Mouse (Mus musculus) kidney, embryonic 16.5 days (tissue): ENCODE results near the gene Csnk2a2. TPM values are rescaled to one million over a fixed set of nuclear protein-coding genes. Genes with fewer than 3 reads are reported as not detected.

Source experiments
- ATAC-seq: fragments of 200-750 bp; cut with Nextera tagmentation; 2 replicates; pipeline ENCODE4 v1.8.0; 2017; ENCODE audit warnings: moderate TSS enrichment; ENCODE audit not compliant: low FRiP score, low TSS enrichment
- H3K27ac ChIP-seq: fragments of 300-500 bp; sonication (generic); 2 replicates; pipeline ENCODE4 v1.5.1; 2014; ENCODE audit warnings: low read length
- H3K27me3 ChIP-seq: fragments of 300-500 bp; sonication (generic); 2 replicates; pipeline ENCODE4 v1.6.1; 2014; ENCODE audit warnings: low read length, control low read depth, mixed read lengths; ENCODE audit not compliant: insufficient read depth
- H3K36me3 ChIP-seq: fragments of 300-500 bp; sonication (generic); 2 replicates; pipeline ENCODE4 v1.6.1; 2014; ENCODE audit warnings: low read length, control low read depth, mixed read lengths; ENCODE audit not compliant: insufficient read depth
- H3K4me1 ChIP-seq: fragments of 300-500 bp; sonication (generic); 2 replicates; pipeline ENCODE4 v1.6.1; 2014; ENCODE audit warnings: low read length, control low read depth, mixed read lengths; ENCODE audit not compliant: insufficient read depth
- H3K4me2 ChIP-seq: fragments of 300-500 bp; sonication (generic); replicated peaks from 2 replicates; pipeline ENCODE4 v1.6.1; 2014; ENCODE audit warnings: low read depth, low read length
- H3K4me3 ChIP-seq: fragments of 300-500 bp; sonication (generic); 2 replicates; pipeline ENCODE4 v1.5.1; 2014; ENCODE audit warnings: mild to moderate bottlenecking, low read length
- H3K9ac ChIP-seq: fragments of 300-500 bp; sonication (generic); replicated peaks from 2 replicates; pipeline ENCODE4 v1.6.1; 2014; ENCODE audit warnings: low read length
- H3K9me3 ChIP-seq: fragments of 300-500 bp; sonication (generic); 2 replicates; pipeline ENCODE4 v1.6.1; 2016; ENCODE audit warnings: low read length, control low read depth
- WGBS: fragments of 180-500 bp; shearing (Covaris S2); extraction: QIAGEN DNeasy Blood & Tissue Kit; methylation state at CpG from one replicate; pipeline ENCODE4 v1.1.7; 2014; 5-methylcytosine and 5-hydroxymethylcytosine counted together
- polyA plus RNA-seq: library from polyadenylated mRNA; unstranded; fragments of >200 nt; fragmentation: Nextera tagmentation; extraction: Ambion mirVana; gene quantifications from 2 replicates; pipeline ENCODE4 v1.2.1, GENCODE M21; 2015

The Csnk2a2 gene
- polyA plus RNA-seq, 1 experiment from 2014 or later = 8.0 TPM

DNA sequence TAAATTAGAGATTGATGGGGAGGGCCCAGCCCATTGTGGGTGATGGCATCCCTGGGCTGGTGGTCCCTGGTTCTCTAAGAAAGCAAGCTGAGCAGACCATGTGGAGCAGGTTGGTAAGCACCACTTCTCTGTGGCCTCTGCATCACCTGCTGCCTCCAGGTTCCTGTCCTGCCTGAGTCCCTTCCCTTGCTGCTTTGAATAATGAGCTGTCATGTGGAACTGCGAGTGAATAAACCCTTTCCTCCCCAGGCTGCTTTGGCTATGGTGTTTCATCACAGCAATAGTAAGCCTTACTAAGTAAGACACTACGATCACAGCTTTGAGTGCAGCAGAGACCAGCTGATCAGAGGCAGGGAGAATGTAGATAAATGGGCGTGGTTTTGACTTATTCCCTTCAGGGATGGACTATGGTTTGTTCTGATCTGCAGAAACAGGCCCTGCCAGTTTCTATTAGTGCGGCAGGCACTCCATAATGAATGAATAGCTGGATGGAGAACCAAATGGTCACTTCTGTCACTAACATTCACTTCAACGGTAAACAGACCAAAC lies 48.3 kb downstream of the Csnk2a2 start:
- H3K9me3 ChIP-seq = no peaks in the 10 kb centered on the region
- no peaks in the 10 kb centered on the region for H3K4me1 ChIP-seq
- ATAC-seq = no peak
- no peaks in the 10 kb centered on the region for H3K36me3 ChIP-seq
- no peak overlapping the region for H3K4me3 ChIP-seq
- 51% methylated on average over 5 of the region's 5 CpGs for WGBS
- H3K27ac ChIP-seq = no peak overlapping the region
- no peak overlapping the region for H3K4me2 ChIP-seq
- H3K27me3 ChIP-seq = no peaks in the 10 kb centered on the region
- H3K9ac ChIP-seq = no peak overlapping the region

- no peak for ATAC-seq
- 91% methylated on average over 5 of the region's 5 CpGs for WGBS
These were observed 49.6 kb downstream of the Csnk2a2 start for GRCm38 (mm10) chr8:95440168-95440709.

DNA sequence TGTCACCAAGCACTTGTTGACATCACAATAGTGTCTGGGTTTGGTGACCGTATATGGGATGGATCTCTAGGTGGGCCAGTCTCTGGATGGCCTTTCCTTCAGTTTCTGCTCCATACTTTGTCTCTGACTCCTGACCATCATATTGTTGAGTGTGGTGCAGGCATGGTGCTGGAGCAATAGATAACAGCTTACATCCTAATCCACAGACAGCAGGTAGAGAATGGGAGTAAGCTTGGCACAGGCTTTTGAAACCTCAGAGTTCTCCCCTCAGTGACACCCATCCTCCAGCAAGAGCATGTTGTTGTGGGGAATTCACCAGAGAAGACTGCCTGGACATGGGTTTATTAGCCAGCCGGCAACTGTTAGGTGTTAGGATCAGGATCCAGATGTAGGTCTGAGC lies 50.4 kb downstream of the Csnk2a2 start:
- H3K27me3 ChIP-seq = no peaks in the 10 kb centered on the region
- 90% methylated on average over 2 of the region's 2 CpGs for WGBS

More at GRCm38 (mm10) chr8:95440168-95440709, 49.6 kb downstream of the Csnk2a2 start:
- H3K9me3 ChIP-seq = no peaks in the 10 kb centered on the region
- H3K4me3 ChIP-seq = no peak overlapping the region
- no peak overlapping the region for H3K9ac ChIP-seq
- H3K36me3 ChIP-seq = no peaks in the 10 kb centered on the region
- H3K27me3 ChIP-seq = no peaks in the 10 kb centered on the region
- H3K4me2 ChIP-seq = no peak overlapping the region
- H3K27ac ChIP-seq = no peak overlapping the region
- H3K4me1 ChIP-seq = no peaks in the 10 kb centered on the region

GRCm38 (mm10) chr8:95437341-95437992 lies 52.4 kb downstream of the Csnk2a2 start:
- H3K36me3 ChIP-seq = no peaks in the 10 kb centered on the region
- WGBS = 62% methylated on average over 5 of the region's 5 CpGs
- no peak for ATAC-seq
- H3K4me2 ChIP-seq = no peak overlapping the region
- peaks cover 14% of the 10 kb centered on the region for H3K4me1 ChIP-seq
- no peak overlapping the region for H3K27ac ChIP-seq
- no peaks in the 10 kb centered on the region for H3K9me3 ChIP-seq
- H3K27me3 ChIP-seq = no peaks in the 10 kb centered on the region
- H3K9ac ChIP-seq = no peak overlapping the region
- H3K4me3 ChIP-seq = no peak overlapping the region

More for the DNA sequence above, 50.4 kb downstream of the Csnk2a2 start:
- Histone ChIP-seq H3K27ac (no peak overlapping the region), H3K36me3 (no peaks in the 10 kb centered on the region), H3K9ac (no peak overlapping the region), H3K4me2 (no peak overlapping the region), H3K9me3 (no peaks in the 10 kb centered on the region), H3K4me3 (no peak overlapping the region), H3K4me1 (no peaks in the 10 kb centered on the region)
- ATAC-seq = no peak

DNA sequence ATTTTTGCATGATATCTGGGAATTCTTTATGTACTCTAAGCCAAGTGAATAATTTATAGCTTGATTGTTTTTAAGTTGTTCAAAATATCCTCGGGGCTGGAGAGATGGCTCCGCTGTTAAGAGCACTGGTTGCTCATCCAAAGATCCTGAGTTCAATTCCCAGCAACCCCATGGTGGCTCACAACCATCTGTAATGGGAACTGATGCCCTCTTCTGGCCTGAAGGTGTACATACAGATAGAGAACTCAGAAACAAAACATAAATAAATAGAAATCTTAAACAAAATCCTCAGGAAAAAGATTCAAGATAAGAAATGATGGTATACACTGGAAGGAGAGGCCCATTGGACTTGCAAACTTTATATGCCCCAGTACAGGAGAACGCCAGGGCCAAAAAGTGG lies 53.9 kb downstream of the Csnk2a2 start:
- H3K4me1 ChIP-seq = peaks cover 19% of the 10 kb centered on the region
- no peak overlapping the region for H3K27ac ChIP-seq
- no peak for ATAC-seq
- no peak overlapping the region for H3K9ac ChIP-seq
- H3K36me3 ChIP-seq = no peaks in the 10 kb centered on the region
- H3K27me3 ChIP-seq = no peaks in the 10 kb centered on the region
- no peak overlapping the region for H3K4me3 ChIP-seq
- no peaks in the 10 kb centered on the region for H3K9me3 ChIP-seq
- no peak overlapping the region for H3K4me2 ChIP-seq
- 80% methylated on average over 3 of the region's 3 CpGs for WGBS

- H3K27me3 ChIP-seq = no peaks in the 10 kb centered on the region
- peak overlapping the region; percentile 50; the same call in 1 of the 2 replicates for H3K4me2 ChIP-seq
- H3K4me3 ChIP-seq = peak overlapping the region; percentile 77; the same call in 1 of the 2 replicates
- no peaks in the 10 kb centered on the region for H3K36me3 ChIP-seq
- peaks cover 19% of the 10 kb centered on the region for H3K4me1 ChIP-seq
- no peak overlapping the region for H3K27ac ChIP-seq
- no peak overlapping the region for H3K9ac ChIP-seq
- 89% methylated on average over 9 of the region's 9 CpGs for WGBS
- H3K9me3 ChIP-seq = no peaks in the 10 kb centered on the region
- ATAC-seq = no peak
These were observed 54.4 kb downstream of the Csnk2a2 start for GRCm38 (mm10) chr8:95435471-95435870.

GRCm38 (mm10) chr8:95434686-95435439 lies 55.0 kb downstream of the Csnk2a2 start, which contains the start of gene Cfap20:
TSS of gene Cfap20 (minus strand) at chr8:95434869.
- WGBS = under 1% methylated on average over 50 of the region's 51 CpGs
- peak; percentile 99 for ATAC-seq
- peak within 1 kb of the TSS; percentile 80 for H3K9ac ChIP-seq
- H3K9me3 ChIP-seq = no peaks in the 10 kb centered on the region
- peak within 1 kb of the TSS; percentile 77 for H3K4me3 ChIP-seq
- H3K4me1 ChIP-seq = peaks cover 25% of the 10 kb centered on the region
- H3K4me2 ChIP-seq = peak within 1 kb of the TSS; percentile 69
- peak within 1 kb of the TSS; percentile 85 for H3K27ac ChIP-seq
- H3K27me3 ChIP-seq = no peaks in the 10 kb centered on the region
- no peaks in the 10 kb centered on the region for H3K36me3 ChIP-seq

GRCm38 (mm10) chr8:95434233-95434632 lies 55.6 kb downstream of the Csnk2a2 start:
- Histone ChIP-seq H3K4me3 (peak overlapping the region; percentile 77), H3K4me1 (peaks cover 31% of the 10 kb centered on the region), H3K27ac (peak overlapping the region; percentile 85), H3K27me3 (no peaks in the 10 kb centered on the region), H3K9ac (peak overlapping the region; percentile 80), H3K36me3 (no peaks in the 10 kb centered on the region), H3K4me2 (peak overlapping the region; percentile 69), H3K9me3 (no peaks in the 10 kb centered on the region)
- ATAC-seq = peak; percentile 48
- 1% methylated on average over 25 of the region's 25 CpGs for WGBS

DNA sequence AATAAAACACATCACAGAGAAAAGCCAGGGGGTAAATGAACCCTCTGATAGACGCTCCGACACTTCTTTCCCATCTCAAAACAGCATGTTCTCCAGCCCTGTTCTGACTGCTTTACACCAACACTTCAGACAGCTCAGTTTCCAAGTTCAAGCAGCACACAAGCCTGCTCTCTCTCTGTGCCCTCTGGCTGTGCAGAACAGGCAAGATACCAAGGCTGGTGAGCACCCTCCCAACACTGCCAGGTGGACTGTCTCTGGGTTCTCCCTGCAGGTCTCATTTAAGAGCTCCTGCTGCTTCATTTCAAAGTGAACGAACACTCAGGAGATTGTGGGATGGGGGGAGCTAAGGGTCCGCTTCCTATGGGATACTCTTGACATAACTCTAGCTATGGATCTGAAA lies 56.7 kb downstream of the Csnk2a2 start:
- H3K4me1 ChIP-seq = peaks cover 37% of the 10 kb centered on the region
- H3K9ac ChIP-seq = peak overlapping the region; percentile 80
- H3K36me3 ChIP-seq = no peaks in the 10 kb centered on the region
- no peaks in the 10 kb centered on the region for H3K27me3 ChIP-seq
- H3K4me3 ChIP-seq = peak overlapping the region; percentile 77
- H3K27ac ChIP-seq = no peak overlapping the region
- ATAC-seq = no peak
- 60% methylated on average over 4 of the region's 4 CpGs for WGBS
- peak overlapping the region; percentile 69 for H3K4me2 ChIP-seq
- no peaks in the 10 kb centered on the region for H3K9me3 ChIP-seq
